Mouse (Mus musculus) hindbrain, postnatal 0 days (tissue): Measurements from ENCODE around the gene Usp10. TPM values are rescaled to one million over a fixed set of nuclear protein-coding genes. Genes with fewer than 3 reads are reported as not detected.

ENCODE experiments used
- ATAC-seq: fragments of 200-750 bp; cut with Nextera tagmentation; 2 replicates; pipeline ENCODE4 v1.8.0; 2017; ENCODE audit warnings: mild to moderate bottlenecking, moderate TSS enrichment, moderate library complexity
- DNase-seq: peaks from one replicate; pipeline ENCODE4 v3.0.0-alpha.2; 2015; ENCODE audit warnings: low spot score
- H3K27ac ChIP-seq: fragments of 300-500 bp; sonication (generic); 2 replicates; pipeline ENCODE4 v1.5.1; 2014; ENCODE audit warnings: mild to moderate bottlenecking
- H3K27me3 ChIP-seq: fragments of 300-500 bp; sonication (generic); 2 replicates; pipeline ENCODE4 v1.6.1; 2014; ENCODE audit warnings: low read length, mixed read lengths; ENCODE audit not compliant: insufficient read depth
- H3K36me3 ChIP-seq: fragments of 300-500 bp; sonication (generic); 2 replicates; pipeline ENCODE4 v1.6.1; 2014; ENCODE audit warnings: low read length, mixed read lengths; ENCODE audit not compliant: insufficient read depth
- H3K4me1 ChIP-seq: fragments of 300-500 bp; sonication (generic); 2 replicates; pipeline ENCODE4 v1.6.1; 2014; ENCODE audit warnings: antibody characterized with exemption, low read length, mixed read lengths; ENCODE audit not compliant: insufficient read depth
- H3K4me2 ChIP-seq: fragments of 300-500 bp; sonication (generic); 2 replicates; pipeline ENCODE4 v1.6.1; 2014; ENCODE audit warnings: low read depth, mild to moderate bottlenecking, low read length, moderate library complexity, mixed read lengths
- H3K4me3 ChIP-seq: fragments of 300-500 bp; sonication (generic); 2 replicates; pipeline ENCODE4 v1.5.1; 2014; ENCODE audit warnings: low read length
- H3K9ac ChIP-seq: fragments of 300-500 bp; sonication (generic); replicated peaks from 2 replicates; pipeline ENCODE4 v1.6.1; 2014; ENCODE audit warnings: mild to moderate bottlenecking, low read length, moderate library complexity, mixed read lengths
- H3K9me3 ChIP-seq: fragments of 300-500 bp; sonication (generic); 2 replicates; pipeline ENCODE4 v1.6.1; 2016; ENCODE audit warnings: low read length, mixed read lengths
- CTCF ChIP-seq: IDR thresholded peaks from 2 replicates; pipeline ENCODE4 v1.5.1; 2016; ENCODE audit warnings: antibody characterized with exemption, control low read depth, low read depth
- WGBS: fragments of 180-500 bp; shearing (Covaris S2); extraction: QIAGEN DNeasy Blood & Tissue Kit; methylation state at CpG from one replicate; pipeline ENCODE4 v1.1.7; 2014; 5-methylcytosine and 5-hydroxymethylcytosine counted together
- polyA plus RNA-seq: library from polyadenylated mRNA; unstranded; fragments of >200 nt; fragmentation: Nextera tagmentation; extraction: Ambion mirVana; gene quantifications from 2 replicates; pipeline ENCODE4 v1.2.1, GENCODE M21; 2015
- total RNA-seq: library from RNA; depleted of rRNA; stranded (reverse); fragments of >200 nt; gene quantifications from 2 replicates; pipeline ENCODE4 v1.2.3, GENCODE M21; 2014

Usp10 gene
- total and polyA plus RNA-seq, 2 experiments from 2014 or later, result 91.1 to 94.2 TPM

DNA sequence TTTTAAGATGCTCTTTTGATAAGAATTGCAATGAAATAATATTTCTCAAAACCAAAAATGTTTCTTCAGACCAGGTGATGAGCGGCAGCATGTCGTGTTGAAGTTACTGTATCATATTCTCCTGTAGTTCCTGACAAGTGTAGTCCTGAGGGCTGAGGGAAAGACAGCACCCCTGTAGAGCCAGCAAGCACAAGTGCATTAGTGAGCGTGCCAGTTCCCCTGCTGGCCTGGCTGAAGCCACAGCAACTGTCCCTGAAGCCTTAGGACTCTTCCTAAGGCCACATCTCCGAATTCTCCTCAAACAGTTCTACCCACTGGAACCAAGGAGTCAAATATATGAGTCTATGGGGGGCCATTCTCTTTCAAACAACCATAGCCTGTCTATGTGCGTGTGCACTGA lies 13.1 kb downstream of the Usp10 start:
- Histone ChIP-seq H3K27me3 (no peaks in the 10 kb centered on the region), H3K9me3 (no peaks in the 10 kb centered on the region), H3K4me2 (no peak overlapping the region), H3K27ac (no peak overlapping the region), H3K36me3 (no peaks in the 10 kb centered on the region), H3K9ac (no peak overlapping the region), H3K4me3 (no peak overlapping the region), H3K4me1 (peaks cover 10% of the 10 kb centered on the region)
- ATAC-seq (no peak), DNase-seq (no peak)
- no peak for TF ChIP-seq CTCF
- 57% methylated on average over 5 of the region's 5 CpGs for WGBS

GRCm38 (mm10) chr8:119925428-119925827 lies 15.3 kb downstream of the Usp10 start:
- DNase-seq (no peak), ATAC-seq (no peak)
- WGBS, result 82% methylated on average over 4 of the region's 4 CpGs
- no peak overlapping the region for H3K27ac ChIP-seq
- no peaks in the 10 kb centered on the region for H3K27me3 ChIP-seq
- no peak overlapping the region for H3K4me2 ChIP-seq
- no peak overlapping the region for H3K4me3 ChIP-seq
- H3K4me1 ChIP-seq, result peaks cover 10% of the 10 kb centered on the region
- no peaks in the 10 kb centered on the region for H3K9me3 ChIP-seq
- no peaks in the 10 kb centered on the region for H3K36me3 ChIP-seq
- H3K9ac ChIP-seq, result no peak overlapping the region
- TF ChIP-seq CTCF, result no peak

- DNase-seq, result no peak
- no peaks in the 10 kb centered on the region for H3K27me3 ChIP-seq
- H3K4me2 ChIP-seq, result no peak overlapping the region
- no peak for ATAC-seq
- WGBS, result 85% methylated on average over 2 of the region's 2 CpGs
- H3K27ac ChIP-seq, result no peak overlapping the region
- no peaks in the 10 kb centered on the region for H3K36me3 ChIP-seq
- H3K4me1 ChIP-seq, result peaks cover 10% of the 10 kb centered on the region
- H3K9ac ChIP-seq, result no peak overlapping the region
- no peak overlapping the region for H3K4me3 ChIP-seq
- TF ChIP-seq CTCF, result peak; percentile 36
- no peaks in the 10 kb centered on the region for H3K9me3 ChIP-seq
These were observed 16.3 kb downstream of the Usp10 start for GRCm38 (mm10) chr8:119926474-119926873.

DNA sequence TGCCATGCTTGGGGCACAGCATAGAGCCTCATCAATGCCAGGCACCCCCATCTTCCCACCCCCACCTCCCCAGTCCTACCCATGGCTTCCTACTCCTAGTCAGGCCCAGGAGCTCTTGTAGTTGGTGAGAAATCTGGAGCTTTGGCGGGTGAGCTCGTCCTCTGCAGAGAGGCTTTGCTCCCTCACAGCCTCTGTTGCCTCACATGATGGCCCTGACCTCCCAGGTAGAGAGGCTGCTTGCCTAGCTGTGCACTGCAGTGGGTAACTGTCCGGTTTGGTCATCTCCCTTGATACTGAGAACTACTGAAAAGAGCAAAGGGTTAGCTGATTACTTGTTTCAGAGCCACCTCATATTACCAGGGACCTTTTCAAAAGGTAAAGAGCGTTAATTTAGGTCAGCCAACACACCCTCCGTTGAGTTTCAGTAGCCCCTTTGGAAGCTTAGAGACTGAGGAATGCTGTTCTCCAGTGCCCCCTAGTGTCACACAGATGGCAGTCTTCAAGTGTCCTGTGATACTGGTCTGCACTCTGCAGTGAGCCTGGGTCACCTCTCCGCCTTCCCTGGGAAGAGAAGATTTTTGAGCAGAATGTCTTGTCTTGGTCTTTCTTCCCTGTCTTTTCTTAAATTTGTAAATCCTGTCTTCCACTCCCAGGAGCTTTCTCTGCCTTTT lies 17.4 kb downstream of the Usp10 start:
- peaks cover 4% of the 10 kb centered on the region for H3K4me1 ChIP-seq
- no peak overlapping the region for H3K27ac ChIP-seq
- peak; percentile 78 for DNase-seq
- no peaks in the 10 kb centered on the region for H3K27me3 ChIP-seq
- peak; percentile 66; the same call in 1 of the 2 replicates for ATAC-seq
- WGBS, result 52% methylated on average over 6 of the region's 6 CpGs
- no peak overlapping the region for H3K9ac ChIP-seq
- H3K36me3 ChIP-seq, result no peaks in the 10 kb centered on the region
- TF ChIP-seq CTCF, result peak; percentile 82
- H3K4me2 ChIP-seq, result no peak overlapping the region
- H3K9me3 ChIP-seq, result no peaks in the 10 kb centered on the region
- no peak overlapping the region for H3K4me3 ChIP-seq

DNA sequence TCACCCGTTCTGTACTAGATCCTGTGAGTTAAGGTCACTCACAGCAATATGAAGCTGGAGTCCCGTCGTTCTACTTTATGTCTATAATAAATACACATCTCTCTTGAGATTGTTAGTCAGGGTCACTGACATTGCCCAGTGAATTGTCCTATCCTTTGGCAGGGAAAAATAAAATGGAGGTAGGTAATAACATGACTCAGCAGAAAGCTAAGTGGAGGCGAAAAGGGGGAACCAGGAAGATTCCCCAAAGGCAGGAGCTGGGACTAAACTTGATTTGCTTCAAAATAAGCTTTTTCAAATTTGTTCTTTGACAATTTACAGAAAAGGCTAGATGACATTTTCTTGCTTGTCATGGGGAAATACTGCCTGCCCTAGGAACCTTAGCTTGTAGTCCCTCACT lies 21.2 kb downstream of the Usp10 start:
- whole genome bisulfite sequencing, result 78% methylated on average over 4 of the region's 4 CpGs
- Histone ChIP-seq H3K27me3 (no peaks in the 10 kb centered on the region), H3K4me1 (peaks cover 4% of the 10 kb centered on the region), H3K9me3 (no peaks in the 10 kb centered on the region), H3K27ac (no peak overlapping the region), H3K9ac (no peak overlapping the region), H3K36me3 (peaks cover 5% of the 10 kb centered on the region; the same call in 1 of the 2 replicates), H3K4me2 (no peak overlapping the region), H3K4me3 (no peak overlapping the region)
- no peak for ATAC-seq
- DNase-seq, result no peak
- TF ChIP-seq CTCF, result no peak

DNA sequence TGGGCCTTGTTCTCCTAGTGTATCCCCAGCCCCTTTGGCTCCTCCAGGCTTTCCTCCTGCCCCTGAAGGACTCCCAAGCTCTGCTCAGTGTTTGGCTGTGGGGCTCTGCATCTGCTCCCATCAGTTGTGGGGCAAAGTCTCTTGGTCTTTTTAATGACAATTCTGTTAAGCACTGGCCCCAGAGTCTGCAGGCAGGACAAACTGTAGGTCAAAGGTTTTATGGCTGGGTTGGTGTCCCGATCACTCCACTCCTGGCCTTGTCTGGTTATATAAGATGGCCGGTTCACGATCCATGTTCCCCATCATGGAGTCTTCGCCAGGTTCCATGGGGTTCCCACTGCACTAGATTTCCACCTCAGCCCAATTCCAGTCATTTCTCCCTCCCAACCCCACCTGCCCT lies 23.5 kb downstream of the Usp10 start:
- Histone ChIP-seq H3K4me3 (no peak overlapping the region), H3K9me3 (no peaks in the 10 kb centered on the region), H3K36me3 (peaks cover 9% of the 10 kb centered on the region; the same call in 1 of the 2 replicates), H3K4me2 (no peak overlapping the region), H3K9ac (no peak overlapping the region), H3K27me3 (no peaks in the 10 kb centered on the region), H3K4me1 (no peaks in the 10 kb centered on the region), H3K27ac (no peak overlapping the region)
- no peak for ATAC-seq
- WGBS, result 98% methylated on average over 4 of the region's 4 CpGs
- no peak for TF ChIP-seq CTCF
- no peak for DNase-seq

DNA sequence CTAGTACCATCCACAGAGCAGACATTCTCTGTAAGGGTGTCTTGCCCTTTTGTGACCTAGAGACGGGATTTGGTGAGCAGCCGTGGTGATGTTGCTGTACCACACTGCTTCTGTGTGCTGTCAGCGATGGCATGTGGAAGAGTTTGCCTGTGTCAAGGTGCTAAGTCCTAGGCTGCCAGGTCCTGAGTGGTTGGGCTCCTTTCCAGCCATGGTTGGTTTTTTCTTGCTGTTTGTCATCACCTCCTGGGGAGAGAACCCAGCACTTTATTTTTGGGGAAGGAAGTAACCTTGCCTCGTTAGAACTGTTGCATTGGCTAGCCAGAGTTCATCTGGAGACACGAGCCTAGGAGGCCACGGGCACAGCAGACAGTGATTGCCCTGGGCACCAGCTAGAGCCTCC lies 25.4 kb downstream of the Usp10 start:
- Histone ChIP-seq H3K4me1 (no peaks in the 10 kb centered on the region), H3K27ac (no peak overlapping the region), H3K9ac (no peak overlapping the region), H3K4me3 (no peak overlapping the region), H3K27me3 (no peaks in the 10 kb centered on the region), H3K9me3 (no peaks in the 10 kb centered on the region), H3K36me3 (peaks cover 9% of the 10 kb centered on the region; the same call in 1 of the 2 replicates), H3K4me2 (no peak overlapping the region)
- no peak for TF ChIP-seq CTCF
- ATAC-seq (no peak), DNase-seq (no peak)
- 69% methylated on average over 6 of the region's 6 CpGs for WGBS
